Mouse (Mus musculus) kidney, embryonic 15.5 days (tissue): ENCODE results near the gene Zswim1. TPM values are rescaled to one million over a fixed set of nuclear protein-coding genes. Genes with fewer than 3 reads are reported as not detected.
"Not testable (repeated sequence)": the region's sequence is repeated elsewhere in the genome, so short reads cannot be mapped to it uniquely, and the experiment has no call there.

ENCODE experiments used
- ATAC-seq: fragments of 200-750 bp; cut with Nextera tagmentation; replicated peaks from 2 replicates; pipeline ENCODE4 v1.8.0; 2017; ENCODE audit warnings: moderate TSS enrichment; ENCODE audit not compliant: low FRiP score
- H3K27ac ChIP-seq: fragments of 300-500 bp; sonication (generic); 2 replicates; pipeline ENCODE4 v1.5.1; 2015; ENCODE audit warnings: mild to moderate bottlenecking, inconsistent platforms
- H3K27me3 ChIP-seq: fragments of 300-500 bp; sonication (generic); 2 replicates; pipeline ENCODE4 v1.6.1; 2015; ENCODE audit warnings: inconsistent platforms
- H3K36me3 ChIP-seq: fragments of 300-500 bp; sonication (generic); 2 replicates; pipeline ENCODE4 v1.6.1; 2015; ENCODE audit warnings: inconsistent platforms
- H3K4me1 ChIP-seq: fragments of 300-500 bp; sonication (generic); 2 replicates; pipeline ENCODE4 v1.6.1; 2015; ENCODE audit warnings: inconsistent platforms
- H3K4me2 ChIP-seq: fragments of 300-500 bp; sonication (generic); 2 replicates; pipeline ENCODE4 v1.6.1; 2015; ENCODE audit warnings: moderate library complexity, mild to moderate bottlenecking, inconsistent platforms
- H3K4me3 ChIP-seq: fragments of 300-500 bp; sonication (generic); replicated peaks from 2 replicates; pipeline ENCODE4 v1.5.1; 2015; ENCODE audit warnings: mild to moderate bottlenecking, inconsistent platforms
- H3K9ac ChIP-seq: fragments of 300-500 bp; sonication (generic); 2 replicates; pipeline ENCODE4 v1.6.1; 2015; ENCODE audit warnings: mild to moderate bottlenecking, inconsistent platforms
- H3K9me3 ChIP-seq: fragments of 300-500 bp; sonication (generic); replicated peaks from 2 replicates; pipeline ENCODE4 v1.6.1; 2016; ENCODE audit warnings: inconsistent platforms
- WGBS: fragments of 180-500 bp; shearing (Covaris S2); methylation state at CpG from one replicate; pipeline ENCODE4 v1.1.7; 2015; ENCODE audit warnings: mixed read lengths; 5-methylcytosine and 5-hydroxymethylcytosine counted together
- polyA plus RNA-seq: library from polyadenylated mRNA; unstranded; fragments of >200 nt; fragmentation: Nextera tagmentation; extraction: Ambion mirVana; gene quantifications from 2 replicates; pipeline ENCODE4 v1.2.1, GENCODE M21; 2015

The Zswim1 gene
- polyA plus RNA-seq, 1 experiment from 2014 or later, result 19.8 TPM

DNA sequence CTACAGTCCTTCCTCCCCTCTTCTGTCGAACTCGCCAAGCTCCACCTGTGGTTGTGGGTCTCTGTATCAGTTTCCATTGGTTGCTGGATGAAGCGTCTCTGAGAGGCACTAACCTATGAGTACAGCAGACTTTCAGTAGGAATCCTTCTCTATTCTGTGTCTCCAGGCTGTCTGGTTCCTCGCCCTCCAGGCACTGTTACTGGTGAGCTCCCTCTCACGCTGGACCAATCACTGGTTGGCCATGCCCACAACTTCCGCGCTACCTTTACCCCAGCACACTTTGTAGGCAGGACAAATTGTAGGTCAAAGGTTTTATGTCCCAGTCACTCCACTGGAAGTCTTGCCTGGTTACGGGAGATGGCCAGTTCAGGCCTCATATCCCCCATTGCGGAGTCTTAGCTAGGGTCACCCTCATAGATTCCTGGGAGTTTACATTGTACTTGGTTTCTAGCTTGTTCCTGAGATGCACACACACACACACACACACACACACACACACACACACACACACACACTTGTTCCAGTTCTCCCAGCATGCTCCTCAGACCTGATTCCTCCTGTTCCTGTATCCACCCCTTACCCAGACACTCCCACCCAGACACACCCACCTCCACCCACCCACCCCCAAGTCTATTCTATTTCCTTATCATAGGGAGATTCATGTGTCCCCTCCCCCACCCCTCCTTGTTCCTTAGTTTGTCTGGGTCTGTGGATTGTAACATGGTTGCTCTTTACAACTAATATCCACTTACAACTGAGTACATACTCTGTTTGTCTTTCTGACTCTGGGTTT, 37.4 kb downstream of the Zswim1 start:
- peak overlapping the region; percentile 75 for H3K27ac ChIP-seq
- H3K4me2 ChIP-seq, result peak overlapping the region; percentile 27; the same call in 1 of the 2 replicates
- WGBS, result 33% methylated on average over 9 of the region's 9 CpGs
- no peak overlapping the region for H3K9ac ChIP-seq
- H3K9me3 ChIP-seq, result no peaks in the 10 kb centered on the region
- H3K4me3 ChIP-seq, result no peak overlapping the region
- H3K4me1 ChIP-seq, result peaks cover 71% of the 10 kb centered on the region
- 0 out of 2 replicates have a peak, but pooled peaks have one; percentile 26 for ATAC-seq
- no peaks in the 10 kb centered on the region for H3K36me3 ChIP-seq
- peaks cover 34% of the 10 kb centered on the region for H3K27me3 ChIP-seq

DNA sequence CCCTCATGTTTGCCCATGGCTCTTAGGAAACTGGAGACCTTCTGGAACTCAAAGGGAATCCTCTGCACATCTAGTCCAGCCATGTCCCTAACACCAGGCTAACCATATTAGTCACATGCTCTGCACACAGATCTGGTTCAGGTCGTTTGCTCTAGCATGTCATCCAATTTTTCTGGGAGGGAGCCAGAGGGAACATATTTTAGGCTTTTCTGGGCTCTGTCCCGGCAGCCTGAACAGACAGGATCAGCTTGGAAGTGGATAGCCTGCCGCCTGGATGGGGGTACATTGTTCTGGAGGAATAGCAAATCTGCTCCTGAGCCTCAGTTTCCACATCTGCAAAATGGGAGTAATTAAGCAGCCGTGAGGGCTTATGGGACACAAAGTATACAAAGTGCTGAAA, 38.6 kb downstream of the Zswim1 start:
- peaks cover 30% of the 10 kb centered on the region for H3K27me3 ChIP-seq
- H3K36me3 ChIP-seq, result no peaks in the 10 kb centered on the region
- H3K9ac ChIP-seq, result no peak overlapping the region
- H3K27ac ChIP-seq, result peak overlapping the region; percentile 87; the same call in 1 of the 2 replicates
- H3K9me3 ChIP-seq, result no peaks in the 10 kb centered on the region
- peaks cover 62% of the 10 kb centered on the region for H3K4me1 ChIP-seq
- no peak for ATAC-seq
- WGBS, result 69% methylated on average over 4 of the region's 4 CpGs
- no peak overlapping the region for H3K4me2 ChIP-seq
- H3K4me3 ChIP-seq, result no peak overlapping the region

DNA sequence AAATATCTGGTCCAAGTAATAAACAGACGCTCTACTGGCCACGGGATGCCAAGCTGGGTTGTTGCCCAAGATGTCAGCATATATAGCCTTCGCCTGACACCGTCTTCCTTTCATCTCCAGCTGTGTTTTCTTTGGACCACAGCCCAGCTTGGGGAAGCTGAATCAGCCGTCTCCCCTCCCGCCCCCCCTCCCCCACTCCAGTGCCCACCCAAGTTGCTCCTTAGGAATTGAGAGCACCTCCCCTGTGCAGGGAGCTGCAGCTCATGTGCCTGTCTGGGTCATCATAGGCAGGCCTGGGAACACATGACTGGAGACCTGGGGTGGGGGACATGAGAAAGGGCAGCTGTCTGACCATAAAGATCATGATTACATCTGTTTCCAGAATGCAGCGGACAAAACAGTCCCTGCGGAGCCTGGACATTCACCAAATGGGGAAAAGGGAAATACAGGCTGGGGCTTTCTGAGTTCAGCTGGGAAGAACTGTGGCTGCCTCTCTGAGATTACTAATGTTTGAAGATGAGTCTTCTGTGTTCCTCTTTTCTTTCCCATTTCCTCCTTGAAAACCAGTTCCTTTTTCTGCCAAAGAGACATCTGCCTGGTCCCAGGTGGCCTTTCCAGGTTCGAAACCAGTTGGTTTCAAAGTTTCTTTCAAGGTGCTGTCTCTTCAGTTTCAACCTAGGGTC, 39.8 kb downstream of the Zswim1 start:
- peak; percentile 75 for ATAC-seq
- H3K4me1 ChIP-seq, result peaks cover 58% of the 10 kb centered on the region
- 13% methylated on average over 9 of the region's 9 CpGs for WGBS
- peak overlapping the region; percentile 87 for H3K27ac ChIP-seq
- H3K36me3 ChIP-seq, result no peaks in the 10 kb centered on the region
- H3K9ac ChIP-seq, result no peak overlapping the region
- H3K4me2 ChIP-seq, result peak overlapping the region; percentile 14; the same call in 1 of the 2 replicates
- H3K9me3 ChIP-seq, result no peaks in the 10 kb centered on the region
- peaks cover 18% of the 10 kb centered on the region for H3K27me3 ChIP-seq
- no peak overlapping the region for H3K4me3 ChIP-seq

DNA sequence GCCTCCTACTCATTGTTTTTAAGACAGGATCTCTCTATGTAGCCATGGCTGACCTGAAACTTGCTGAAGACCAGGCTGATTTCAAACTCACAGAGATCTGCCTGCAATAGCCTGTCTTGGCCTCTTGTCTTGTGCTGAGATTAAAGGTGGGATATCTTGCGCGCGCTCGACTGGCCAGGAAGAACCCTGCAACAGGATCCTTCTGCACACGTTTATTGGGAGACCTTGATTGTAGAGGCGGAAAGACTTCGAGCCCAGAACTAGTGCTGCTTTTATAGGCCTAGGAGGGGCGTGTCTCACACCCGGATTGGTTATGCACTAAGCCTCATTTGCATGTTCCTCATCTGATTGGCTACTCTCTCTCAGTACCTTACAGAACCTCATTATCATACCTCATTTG, 40.9 kb downstream of the Zswim1 start:
- H3K4me3 ChIP-seq, H3K36me3 ChIP-seq, H3K9ac ChIP-seq, ATAC-seq, H3K4me2 ChIP-seq, H3K9me3 ChIP-seq, H3K27ac ChIP-seq, H3K27me3 ChIP-seq: not testable (repeated sequence)
- H3K4me1 ChIP-seq, result peaks cover 48% of the 10 kb centered on the region
- whole genome bisulfite sequencing, result 91% methylated on average over 9 of the region's 9 CpGs

DNA sequence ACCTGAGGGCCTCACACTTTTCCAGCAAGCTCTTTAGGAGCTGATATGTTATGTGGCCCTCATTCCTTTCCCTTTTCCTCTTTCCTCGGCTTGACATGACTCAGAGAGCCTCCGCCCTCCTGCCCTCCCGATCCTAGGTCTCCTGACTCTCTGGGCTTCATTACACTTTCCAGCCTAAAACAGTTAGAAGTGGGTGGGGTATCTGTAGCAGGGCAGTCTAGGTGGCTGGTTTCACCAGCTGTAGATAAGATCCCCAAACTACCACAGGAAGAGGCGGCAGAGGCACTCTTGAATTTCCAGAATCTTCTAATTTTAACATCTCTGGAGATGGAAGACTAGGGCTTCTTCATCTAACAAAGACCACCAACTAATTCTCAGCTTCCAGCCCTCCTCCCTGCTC, 42.1 kb downstream of the Zswim1 start:
- 68% methylated on average over 4 of the region's 4 CpGs for WGBS
- peaks cover 38% of the 10 kb centered on the region for H3K4me1 ChIP-seq

DNA sequence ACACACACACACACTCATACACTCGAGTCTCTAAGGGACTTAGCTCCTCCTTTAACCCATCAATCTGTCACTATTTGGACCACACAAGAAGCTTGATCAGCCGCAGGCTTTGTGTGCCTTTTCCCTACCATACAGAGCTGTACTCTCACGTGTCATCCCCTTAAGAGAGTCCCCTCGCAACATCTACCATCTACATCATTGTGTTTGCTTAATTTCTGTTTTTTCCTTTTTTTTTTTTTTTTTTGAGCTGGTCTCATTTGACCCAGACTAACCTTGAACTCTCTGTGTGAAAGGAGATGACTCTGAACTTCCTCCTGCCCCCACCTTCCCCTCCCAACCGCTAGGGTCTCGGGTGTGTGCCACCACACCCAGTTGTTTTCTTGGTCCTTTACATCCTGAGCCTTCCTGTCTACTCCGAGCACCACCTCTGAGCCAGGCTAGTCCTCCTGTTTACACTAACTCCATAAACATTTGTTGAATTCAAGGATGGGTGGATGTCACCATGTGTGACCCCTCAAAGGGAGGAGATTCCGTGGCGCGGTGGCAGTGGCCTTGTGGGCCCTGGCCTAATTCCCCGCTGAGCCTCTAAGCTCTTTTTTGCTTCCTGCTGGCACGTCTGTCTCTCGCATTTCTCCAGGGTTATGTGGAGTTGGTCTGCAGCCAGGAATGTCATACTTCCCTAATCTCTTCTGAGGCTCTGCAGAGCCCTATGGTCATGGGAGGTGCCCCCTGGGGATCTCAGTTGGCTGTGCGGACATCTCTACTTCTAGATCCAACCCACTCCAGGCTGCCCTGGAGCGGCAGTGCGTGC, 44.5 kb downstream of the Zswim1 start:
- ATAC-seq, result no peak
- H3K27ac ChIP-seq, result peak overlapping the region; percentile 75
- H3K4me2 ChIP-seq, result no peak overlapping the region
- WGBS, result 35% methylated on average over 16 of the region's 16 CpGs
- H3K9ac ChIP-seq, result no peak overlapping the region
- H3K27me3 ChIP-seq, result no peaks in the 10 kb centered on the region
- no peak overlapping the region for H3K4me3 ChIP-seq
- H3K4me1 ChIP-seq, result peaks cover 19% of the 10 kb centered on the region
- H3K9me3 ChIP-seq, result no peaks in the 10 kb centered on the region; the same call in 1 of the 2 replicates
- no peaks in the 10 kb centered on the region for H3K36me3 ChIP-seq

More for the DNA sequence above, 42.1 kb downstream of the Zswim1 start:
- Histone ChIP-seq H3K27ac (no peak overlapping the region), H3K4me3 (no peak overlapping the region), H3K27me3 (no peaks in the 10 kb centered on the region), H3K36me3 (no peaks in the 10 kb centered on the region), H3K9ac (no peak overlapping the region), H3K4me2 (no peak overlapping the region), H3K9me3 (no peaks in the 10 kb centered on the region; the same call in 1 of the 2 replicates)
- no peak for ATAC-seq

DNA sequence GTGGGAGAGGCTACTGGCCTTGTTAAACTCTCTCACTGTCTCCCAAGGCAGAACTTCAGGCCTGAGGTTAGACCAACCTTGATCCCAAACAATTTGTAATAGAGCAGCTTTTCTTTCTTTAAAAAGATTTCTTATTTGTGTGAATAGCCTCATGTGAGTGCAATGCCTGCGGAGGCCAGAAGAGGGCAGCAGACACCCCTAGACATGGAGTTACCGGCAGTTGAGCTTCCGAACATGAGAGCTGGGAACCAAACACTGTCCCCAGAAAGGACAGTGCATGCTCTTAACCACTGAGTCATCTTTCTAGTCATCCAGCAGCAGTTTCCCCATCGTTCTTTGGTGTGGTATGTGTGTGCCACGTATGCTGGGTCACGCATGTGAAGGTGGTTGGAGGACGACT, 45.1 kb downstream of the Zswim1 start:
- Histone ChIP-seq H3K9me3 (no peaks in the 10 kb centered on the region; the same call in 1 of the 2 replicates), H3K4me1 (peaks cover 13% of the 10 kb centered on the region), H3K4me2 (no peak overlapping the region), H3K27ac (peak overlapping the region; percentile 75; the same call in 1 of the 2 replicates), H3K4me3 (no peak overlapping the region), H3K36me3 (no peaks in the 10 kb centered on the region), H3K27me3 (no peaks in the 10 kb centered on the region), H3K9ac (no peak overlapping the region)
- 95% methylated on average over 7 of the region's 7 CpGs for WGBS
- no peak for ATAC-seq

DNA sequence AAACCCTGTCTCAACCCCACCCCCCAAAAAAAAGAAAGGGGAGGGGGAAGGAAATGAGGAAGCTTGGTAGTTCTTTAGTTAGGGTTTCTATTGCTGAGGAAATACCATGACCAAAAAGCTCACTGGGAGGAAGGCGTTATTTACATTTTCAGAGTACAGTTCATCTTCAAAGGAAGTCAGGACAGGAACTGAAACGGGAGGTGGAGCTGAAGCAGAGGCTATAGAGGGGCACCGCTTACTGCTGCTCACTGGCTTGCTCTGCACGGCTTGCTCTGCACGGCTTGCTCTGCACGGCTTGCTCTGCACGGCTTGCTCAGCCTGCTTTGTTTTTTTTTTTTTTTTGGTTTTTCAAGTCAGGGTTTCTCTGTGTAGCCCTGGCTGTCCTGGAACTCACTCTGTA, 46.0 kb downstream of the Zswim1 start:
- ATAC-seq, result no peak; the same call in 1 of the 2 replicates
- 66% methylated on average over 7 of the region's 7 CpGs for WGBS
- no peak overlapping the region for H3K9ac ChIP-seq
- no peaks in the 10 kb centered on the region; the same call in 1 of the 2 replicates for H3K9me3 ChIP-seq
- no peak overlapping the region for H3K27ac ChIP-seq
- no peak overlapping the region for H3K4me3 ChIP-seq
- no peak overlapping the region for H3K4me2 ChIP-seq
- peaks cover 9% of the 10 kb centered on the region for H3K4me1 ChIP-seq
- no peaks in the 10 kb centered on the region for H3K27me3 ChIP-seq
- H3K36me3 ChIP-seq, result no peaks in the 10 kb centered on the region

DNA sequence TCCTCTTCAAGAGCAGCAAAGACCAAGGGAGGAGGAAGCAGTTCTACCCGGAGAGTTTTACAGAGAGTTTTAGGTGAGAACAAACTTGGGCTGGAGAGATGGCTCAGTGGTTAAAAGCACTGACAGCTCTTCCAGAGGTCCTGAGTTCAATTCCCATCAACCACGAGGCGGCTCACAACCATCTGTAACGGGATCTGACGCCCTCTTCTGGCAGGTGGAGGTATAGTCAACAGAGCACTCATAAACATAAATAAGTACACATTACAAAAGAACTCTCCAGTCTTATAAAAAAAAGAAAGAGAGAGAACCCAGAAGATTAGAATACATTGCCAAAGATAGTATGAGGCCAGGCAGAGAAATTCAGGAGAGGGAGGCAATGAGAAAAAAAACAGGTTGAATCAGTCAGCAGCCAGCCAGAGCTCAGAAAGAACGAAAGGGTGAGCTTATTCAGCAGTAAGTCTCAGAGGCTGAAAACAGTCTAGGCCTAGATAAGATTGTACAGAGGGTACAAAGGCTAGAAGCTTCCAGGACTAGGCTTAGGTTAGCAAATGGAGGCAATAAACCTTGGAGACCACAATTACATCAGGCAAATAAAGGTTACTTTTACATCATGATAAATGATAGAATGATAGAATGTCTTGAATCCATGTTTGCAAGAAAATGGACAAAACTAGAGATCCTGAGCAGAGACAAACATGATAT, 49.3 kb downstream of the Zswim1 start:
- no peaks in the 10 kb centered on the region for H3K27me3 ChIP-seq
- no peak for ATAC-seq
- 61% methylated on average over 6 of the region's 6 CpGs for WGBS

DNA sequence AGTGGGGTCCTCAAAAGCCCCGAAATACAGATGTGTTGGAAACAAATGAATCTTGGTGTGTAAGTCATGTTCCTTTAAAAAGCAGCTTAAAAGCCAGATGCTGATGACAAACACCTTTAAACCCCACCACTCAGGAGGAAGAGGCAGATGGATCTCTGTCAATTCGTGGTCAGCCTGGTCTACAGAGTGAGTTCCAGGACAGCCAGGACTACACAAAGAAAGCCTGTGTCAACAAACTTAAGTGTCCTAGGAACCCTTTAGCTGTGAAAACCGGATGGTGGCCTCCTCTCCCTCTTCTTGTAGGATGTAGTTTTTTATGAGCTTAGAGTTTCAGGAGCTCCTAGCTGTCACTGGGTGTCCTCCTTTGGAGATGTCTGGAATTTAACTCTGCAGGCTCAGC, 51.1 kb downstream of the Zswim1 start:
- H3K9ac ChIP-seq, result no peak overlapping the region
- 42% methylated on average over 3 of the region's 3 CpGs for WGBS
- H3K4me1 ChIP-seq, result peaks cover 24% of the 10 kb centered on the region
- no peaks in the 10 kb centered on the region for H3K27me3 ChIP-seq
- no peak overlapping the region for H3K4me2 ChIP-seq
- no peaks in the 10 kb centered on the region for H3K9me3 ChIP-seq
- H3K4me3 ChIP-seq, result no peak overlapping the region
- H3K36me3 ChIP-seq, result 0 out of 2 replicates have a peak, but pooled peaks cover 3% of the 10 kb centered on the region
- H3K27ac ChIP-seq, result peak overlapping the region; percentile 92
- ATAC-seq, result no peak

More for the DNA sequence above, 49.3 kb downstream of the Zswim1 start:
- no peak overlapping the region for H3K4me3 ChIP-seq
- H3K4me1 ChIP-seq, result peaks cover 23% of the 10 kb centered on the region
- no peaks in the 10 kb centered on the region; the same call in 1 of the 2 replicates for H3K9me3 ChIP-seq
- no peaks in the 10 kb centered on the region for H3K36me3 ChIP-seq
- no peak overlapping the region for H3K9ac ChIP-seq
- no peak overlapping the region for H3K27ac ChIP-seq
- no peak overlapping the region for H3K4me2 ChIP-seq

DNA sequence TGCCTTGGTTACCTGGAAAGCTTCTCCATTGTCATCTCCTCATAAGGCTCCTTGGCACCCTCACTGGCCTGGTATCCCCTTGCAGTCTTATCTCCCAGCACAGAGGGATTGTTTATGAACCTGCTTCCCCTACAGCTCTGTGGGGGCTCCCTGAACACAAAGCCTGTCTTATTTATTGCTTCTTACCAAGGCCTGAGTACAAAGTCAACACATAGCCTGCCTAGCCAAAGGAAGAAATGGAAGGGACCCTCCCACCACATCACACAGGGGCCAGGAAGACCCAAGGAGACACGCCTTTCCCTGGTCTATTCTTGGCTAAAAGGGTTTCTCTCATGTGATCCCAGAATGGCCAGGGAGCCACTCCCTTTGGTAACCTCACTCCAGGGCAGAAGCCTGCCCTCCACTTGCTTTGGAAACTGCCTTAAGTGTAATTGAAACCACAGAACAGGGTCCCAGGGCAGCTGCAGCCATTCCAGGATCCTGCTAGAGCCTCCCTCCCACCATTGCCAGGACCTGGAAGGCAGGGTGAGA, 51.8 kb downstream of the Zswim1 start:
- ATAC-seq, result peak; percentile 55
- Histone ChIP-seq H3K4me3 (no peak overlapping the region), H3K27ac (peak overlapping the region; percentile 92), H3K4me1 (peaks cover 24% of the 10 kb centered on the region), H3K9me3 (no peaks in the 10 kb centered on the region), H3K4me2 (no peak overlapping the region), H3K36me3 (0 out of 2 replicates have a peak, but pooled peaks cover 3% of the 10 kb centered on the region), H3K9ac (no peak overlapping the region), H3K27me3 (no peaks in the 10 kb centered on the region)
- 6% methylated on average over 1 of the region's 1 CpGs for WGBS
